Mouse (Mus musculus): ENCODE results near the gene Gm21317.
"Not testable (repeated sequence)": the region's sequence is repeated elsewhere in the genome, so short reads cannot be mapped to it uniquely, and the experiment has no call there.

The Gm21317 gene

GRCm38 (mm10) chrY:82224927-82225326 is at the start of gene Gm21317:
Gene Gm21317 (plus strand): TSS chrY:82225227.
- DNase-seq (ENCODE audit: low spot score): not testable (repeated sequence)

Data from retina, embryonic 14.5 days (tissue).